Mouse (Mus musculus): ENCODE results near the gene Cd93. TPM values are rescaled to one million over a fixed set of nuclear protein-coding genes. Genes with fewer than 3 reads are reported as not detected.

Gene Cd93
- polyA plus RNA-seq, 2 experiments from 2014 or later, result 0.08 TPM; not detected in 1

DNA sequence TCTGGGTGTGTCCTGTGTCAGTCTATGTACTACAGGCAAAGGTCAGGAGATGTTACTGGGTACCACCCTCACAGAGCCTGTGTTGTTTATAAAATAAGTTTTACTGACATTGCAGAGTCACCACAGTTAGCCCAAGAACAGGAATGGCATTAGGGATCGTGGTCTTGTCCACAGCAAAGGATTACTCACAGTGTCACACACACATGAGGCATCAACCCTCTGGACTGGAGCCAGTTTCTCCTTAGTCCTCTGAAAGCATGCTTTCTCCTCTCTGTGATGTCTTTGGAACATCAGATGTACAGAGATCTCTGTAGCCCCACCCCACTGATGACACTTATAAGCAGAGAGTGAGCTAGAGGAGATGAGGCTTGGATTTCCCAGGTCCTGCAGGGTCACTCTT is 41.1 kb downstream of the Cd93 start:
- ATAC-seq, result no peak

DNA sequence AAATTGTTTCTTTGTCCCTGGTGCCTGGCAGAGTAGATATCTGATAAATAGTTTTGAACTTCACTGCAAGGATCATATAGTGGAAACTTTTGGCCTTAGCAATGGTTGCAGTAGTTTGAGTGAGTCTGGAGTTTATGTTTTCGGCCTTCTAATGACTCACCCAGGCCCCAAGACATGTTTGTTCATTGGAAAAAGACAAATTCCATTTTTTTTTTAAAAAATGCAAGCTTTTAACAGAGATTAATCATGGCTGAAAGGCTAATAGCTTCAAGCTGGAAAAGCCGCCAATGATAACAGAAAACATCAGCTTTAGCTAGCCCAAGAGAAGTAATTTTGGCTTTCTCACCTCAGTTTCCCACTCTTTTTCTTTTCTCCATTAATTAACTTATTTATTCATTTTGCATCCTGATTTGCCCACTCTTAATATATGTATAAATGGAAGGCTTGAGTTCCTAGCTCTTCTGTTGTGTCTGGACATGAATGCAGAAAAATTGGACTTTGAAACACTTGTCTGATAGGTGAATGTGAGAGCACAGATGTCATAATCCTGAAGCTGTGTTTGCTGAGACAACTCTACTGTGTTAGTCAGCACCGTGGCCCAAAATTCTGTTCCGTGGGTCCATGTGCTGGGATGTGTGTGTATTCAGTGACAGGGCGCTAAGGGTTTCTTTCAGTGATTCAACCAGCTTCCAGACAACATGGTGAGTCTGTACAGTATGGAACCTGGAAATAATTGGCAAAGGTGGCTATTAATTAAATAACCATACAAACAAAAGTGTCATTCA is 44.3 kb downstream of the Cd93 start:
- ATAC-seq, result no peak

GRCm38 (mm10) chr2:148397784-148398100 is 45.6 kb downstream of the Cd93 start:
- ATAC-seq, result no peak

- ATAC-seq, result no peak
These were observed 46.2 kb downstream of the Cd93 start for GRCm38 (mm10) chr2:148397015-148397783.

DNA sequence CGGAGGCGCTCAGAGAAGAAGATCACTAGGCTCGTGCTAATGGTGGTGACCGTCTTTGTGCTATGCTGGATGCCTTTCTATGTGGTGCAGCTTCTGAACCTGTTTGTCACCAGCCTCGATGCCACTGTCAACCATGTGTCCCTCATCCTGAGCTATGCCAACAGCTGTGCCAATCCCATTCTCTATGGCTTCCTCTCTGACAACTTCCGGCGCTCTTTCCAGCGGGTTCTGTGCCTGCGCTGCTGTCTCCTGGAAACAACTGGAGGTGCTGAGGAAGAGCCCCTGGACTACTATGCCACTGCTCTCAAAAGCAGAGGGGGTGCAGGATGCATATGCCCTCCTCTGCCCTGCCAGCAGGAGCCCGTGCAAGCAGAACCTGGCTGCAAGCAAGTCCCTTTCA is 47.2 kb downstream of the Cd93 start:
- ATAC-seq, result no peak

DNA sequence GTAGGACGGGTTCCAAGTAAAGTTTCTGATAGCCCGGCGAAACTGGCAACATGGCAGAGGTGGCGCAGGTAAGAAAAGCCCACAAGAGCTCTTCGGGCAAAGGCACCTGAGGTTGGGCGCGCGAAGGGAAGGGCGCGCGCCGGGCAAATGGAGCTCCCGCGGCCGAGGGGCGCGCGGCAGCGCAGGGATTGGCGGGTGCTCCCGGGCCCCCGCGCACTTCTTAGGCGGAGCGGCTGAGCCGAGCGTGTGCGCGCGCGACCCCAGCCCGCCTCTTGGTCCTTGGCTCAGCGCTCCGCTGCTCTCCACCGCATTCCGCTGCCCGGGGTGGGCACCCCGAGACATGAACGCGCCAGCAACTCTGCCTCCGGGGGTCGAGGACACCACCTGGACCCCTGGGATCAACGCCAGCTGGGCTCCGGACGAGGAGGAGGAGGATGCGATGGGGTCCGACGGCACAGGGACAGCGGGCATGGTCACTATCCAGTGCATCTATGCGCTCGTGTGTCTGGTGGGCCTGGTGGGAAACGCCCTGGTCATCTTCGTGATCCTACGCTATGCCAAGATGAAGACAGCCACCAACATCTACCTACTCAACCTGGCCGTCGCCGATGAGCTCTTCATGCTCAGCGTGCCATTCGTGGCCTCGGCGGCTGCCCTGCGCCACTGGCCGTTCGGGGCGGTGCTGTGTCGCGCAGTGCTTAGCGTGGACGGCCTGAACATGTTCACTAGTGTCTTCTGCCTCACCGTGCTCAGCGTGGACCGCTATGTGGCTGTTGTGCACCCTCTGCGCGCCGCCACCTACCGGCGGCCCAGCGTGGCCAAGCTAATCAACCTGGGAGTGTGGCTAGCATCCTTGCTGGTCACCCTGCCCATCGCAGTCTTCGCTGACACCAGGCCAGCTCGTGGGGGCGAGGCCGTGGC is 48.0 kb downstream of the Cd93 start, which contains the start of gene Sstr4:
Sstr4 (plus strand) TSS at position 214 of the 921 bp plus-strand sequence.
- no peak for ATAC-seq

DNA sequence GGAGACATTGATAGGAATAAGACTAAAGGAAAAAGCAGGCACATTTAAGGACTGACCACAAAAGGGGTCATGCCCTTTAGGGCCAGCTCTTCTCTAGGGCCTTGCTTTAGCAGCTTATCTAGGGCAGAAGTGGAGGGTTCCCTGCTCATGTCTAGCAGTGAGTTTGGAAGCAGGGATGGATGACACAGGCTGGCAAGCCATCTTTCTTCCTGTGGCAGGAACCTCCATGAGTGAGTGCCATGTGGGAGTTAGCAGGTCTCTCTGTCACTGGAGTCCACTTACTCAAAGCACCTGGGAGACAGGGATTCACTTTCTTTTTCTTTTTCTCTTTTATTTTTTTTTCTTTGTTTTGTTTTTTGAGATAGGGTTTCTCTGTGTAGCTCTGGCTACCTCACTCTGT is 49.5 kb downstream of the Cd93 start:
- ATAC-seq, result no peak

- no peak for ATAC-seq
These were observed 50.2 kb downstream of the Cd93 start for GRCm38 (mm10) chr2:148393149-148393548.

GRCm38 (mm10) chr2:148387652-148388581 is 55.4 kb downstream of the Cd93 start:
- no peak for ATAC-seq

- no peak for ATAC-seq
These were observed 56.4 kb downstream of the Cd93 start for GRCm38 (mm10) chr2:148386927-148387326.

Other genes with a start within 250 kb of the Cd93 start
- not detected for gene Sstr4, start 48.2 kb downstream of the Cd93 start, polyA plus RNA-seq (2017; shearing (Covaris generic))
- gene Thbd, start 35.4 kb downstream of the Cd93 start, polyA plus RNA-seq (2017; shearing (Covaris generic)), result under 1 TPM; 0.26 to 0.32 TPM
- gene Nxt1, start 229.0 kb upstream of the Cd93 start, polyA plus RNA-seq (2017; shearing (Covaris generic)), result 10 to 100 TPM; 55.2 to 64.6 TPM
- gene Gzf1, start 237.5 kb upstream of the Cd93 start, polyA plus RNA-seq (2017; shearing (Covaris generic)), result 10 to 100 TPM; 11.1 to 12.3 TPM

All from activated CD4-positive, CD25-positive, alpha-beta regulatory T cell, adult 4 months (primary cell).